Mouse (Mus musculus) retina, adult 2 months (tissue): ENCODE data around the gene BC048562.

Experiments
- DNase-seq: peaks from one replicate; pipeline ENCODE4 v3.0.0-alpha.2; 2012; ENCODE audit warnings: low read depth, low spot score

BC048562 gene

DNA sequence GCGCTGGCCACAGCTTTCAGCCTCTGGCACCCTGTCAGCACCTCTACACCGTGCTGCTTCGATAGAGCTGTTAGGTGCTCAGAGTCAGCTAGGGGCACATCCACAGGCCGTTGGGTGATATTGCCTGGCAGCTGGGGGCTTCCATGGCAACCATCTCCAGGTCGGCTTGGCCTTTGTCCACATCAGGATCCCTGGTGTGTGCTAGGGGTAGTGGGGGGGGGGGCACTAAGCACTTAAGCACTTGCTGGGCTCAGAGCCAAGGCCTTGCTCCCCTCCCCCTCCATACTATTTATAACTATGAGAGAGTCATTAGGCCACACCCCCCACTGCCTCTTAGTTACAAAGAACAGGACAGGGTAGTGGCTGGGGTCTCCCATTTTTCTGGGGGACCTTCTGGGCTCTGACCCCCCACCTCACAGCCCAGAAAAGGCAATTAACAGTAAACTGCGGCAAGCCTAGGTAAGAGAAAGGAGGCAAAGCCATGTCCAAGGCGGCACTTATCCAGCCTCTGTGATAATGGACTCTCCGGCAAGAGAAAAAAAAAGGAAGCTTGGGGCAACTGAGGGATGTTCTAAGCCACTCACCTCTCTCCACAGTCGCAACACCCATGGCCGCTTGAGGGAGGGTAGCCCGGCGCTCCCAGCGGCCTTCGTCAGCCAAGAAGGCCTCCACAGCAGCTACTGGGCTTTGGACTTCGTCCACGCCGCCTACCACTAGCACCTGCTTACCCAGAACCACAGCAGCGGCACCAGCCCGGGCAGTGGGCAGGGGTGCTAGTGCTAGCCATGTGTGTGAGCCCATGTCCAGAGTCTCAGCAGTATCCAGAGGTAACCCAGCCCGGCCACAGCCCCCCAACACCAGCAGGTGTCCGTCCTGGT is 14.2 kb downstream of the BC048562 start:
- DNase-seq: peak; percentile 72

DNA sequence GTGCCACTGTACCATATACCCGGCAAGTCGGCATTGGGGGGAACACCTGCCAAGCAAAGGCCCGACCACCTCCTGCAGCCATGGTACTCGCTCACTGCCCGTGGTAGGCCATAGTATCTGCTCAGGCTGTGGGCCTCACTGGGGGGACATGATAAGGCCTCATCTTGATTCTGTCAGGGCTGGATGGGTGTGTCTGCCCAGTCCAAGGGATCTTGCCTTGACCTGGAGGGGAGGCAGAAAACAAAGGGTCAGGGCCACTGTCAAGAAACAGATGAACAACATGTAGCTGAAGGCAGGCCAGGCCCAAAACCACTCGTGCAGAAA is 14.8 kb downstream of the BC048562 start:
- no peak for DNase-seq

- no peak for DNase-seq
Observed at GRCm38 (mm10) chr9:108451519-108452160, 15.4 kb downstream of the BC048562 start.

DNA sequence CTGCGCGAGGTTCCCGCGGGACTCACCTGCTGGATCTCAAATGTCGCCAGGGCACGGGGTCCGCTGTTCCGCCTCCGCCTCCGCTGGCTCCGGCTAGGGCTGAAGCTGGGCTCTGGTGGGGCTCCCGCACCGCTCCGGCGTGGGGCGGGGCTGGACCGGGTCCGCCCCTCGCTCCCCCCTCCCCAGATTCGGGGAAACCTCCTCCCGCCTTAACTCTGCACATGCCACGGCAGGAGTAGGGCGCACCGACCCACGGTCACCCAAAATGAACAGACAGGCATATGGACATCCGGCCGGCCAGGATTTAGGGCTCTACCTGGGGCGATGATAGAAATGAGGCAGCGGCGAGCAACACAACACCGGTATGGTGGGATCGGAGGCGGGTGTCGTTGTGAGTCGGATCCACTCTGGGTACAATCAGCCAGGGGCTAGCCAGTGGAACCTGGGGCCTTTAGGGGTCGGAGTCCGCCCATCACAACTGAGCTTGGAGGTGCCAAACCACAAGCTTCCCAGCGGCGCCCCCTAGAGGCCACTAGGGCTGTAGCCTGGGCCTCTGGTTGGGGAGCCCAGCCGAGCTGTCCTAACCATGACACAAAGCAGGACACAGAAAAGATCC is 16.1 kb downstream of the BC048562 start:
- DNase-seq: peak; percentile 78

DNA sequence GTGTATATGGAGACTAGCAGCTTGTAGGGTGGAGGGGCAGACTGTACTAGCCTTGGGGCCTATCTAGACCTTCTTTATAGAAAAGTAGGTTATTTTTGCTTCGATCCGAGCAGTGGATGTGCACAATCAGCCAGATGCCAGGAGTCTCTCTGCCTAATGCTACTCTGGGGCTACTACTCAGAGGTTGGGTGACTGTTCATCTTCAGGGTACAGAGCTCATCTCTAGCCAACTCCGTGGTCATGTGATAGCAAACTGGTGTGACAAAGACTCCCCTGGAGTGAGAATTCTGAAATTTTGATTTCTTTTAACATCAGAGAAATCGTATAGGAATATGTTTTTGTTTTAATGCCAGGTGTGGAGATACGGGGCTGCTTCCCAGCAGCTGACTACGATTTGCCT is 16.6 kb downstream of the BC048562 start:
- no peak for DNase-seq

- DNase-seq: no peak
Observed at GRCm38 (mm10) chr9:108453458-108453857, 17.2 kb downstream of the BC048562 start.

GRCm38 (mm10) chr9:108454429-108454828 is 18.1 kb downstream of the BC048562 start:
- DNase-seq: no peak

DNA sequence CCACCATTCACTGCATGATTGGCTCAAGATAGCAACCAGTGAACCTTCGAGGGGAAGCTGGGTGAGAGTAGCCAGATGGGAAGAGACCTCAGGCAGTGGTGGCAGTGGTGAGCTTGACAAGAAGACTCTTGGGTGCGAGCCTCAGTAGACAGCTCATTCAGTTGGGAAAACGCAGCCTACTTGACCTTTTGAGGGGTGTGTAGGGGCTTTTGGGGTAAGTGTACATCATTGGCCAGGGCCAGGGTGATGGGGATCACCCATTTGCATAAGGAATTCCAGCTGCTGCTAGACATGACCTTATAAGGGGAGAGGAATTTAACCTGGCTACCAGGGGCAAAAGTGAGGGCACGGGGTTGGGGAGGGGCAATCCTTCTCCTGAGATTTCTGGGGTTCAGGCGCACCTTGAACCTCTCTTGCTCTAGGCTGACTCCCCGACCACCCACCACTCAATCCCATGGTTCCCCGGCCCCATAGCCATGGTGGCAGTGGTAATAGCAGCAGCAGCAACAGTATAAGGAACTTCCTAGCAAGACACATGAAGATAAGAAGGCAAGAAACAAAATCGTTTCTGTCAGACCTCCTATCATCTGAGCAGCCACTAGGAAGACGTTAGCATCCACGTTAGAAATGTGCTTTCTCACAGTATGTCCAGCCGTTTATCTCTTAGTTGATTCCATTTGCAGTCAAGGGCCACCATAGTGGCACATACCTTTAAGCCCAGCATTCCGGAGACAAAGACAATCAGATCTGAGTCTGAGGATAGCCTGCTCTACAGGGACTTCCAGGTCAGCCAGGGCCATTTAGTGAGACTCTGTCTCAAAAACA is 19.7 kb downstream of the BC048562 start:
- no peak for DNase-seq

GRCm38 (mm10) chr9:108456953-108457352 is 20.7 kb downstream of the BC048562 start:
- no peak for DNase-seq

DNA sequence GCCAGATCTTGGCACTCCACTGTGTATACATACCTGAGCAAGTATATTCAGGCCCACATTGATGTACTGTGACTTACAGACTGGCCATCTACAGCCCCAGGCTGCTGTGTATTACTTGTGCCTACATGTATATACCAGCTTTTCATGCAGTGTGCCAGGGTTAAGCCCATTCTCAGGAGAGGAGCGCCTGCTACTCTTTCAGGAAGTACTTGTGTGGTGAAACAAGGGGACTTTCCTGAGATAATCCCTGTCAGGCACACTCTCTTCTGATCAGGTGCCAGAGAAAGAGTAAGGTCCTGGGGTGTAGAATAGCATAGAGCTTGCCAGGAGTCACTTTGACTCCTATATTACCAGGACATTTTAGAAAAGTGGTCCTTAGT is 23.6 kb downstream of the BC048562 start:
- no peak for DNase-seq

DNA sequence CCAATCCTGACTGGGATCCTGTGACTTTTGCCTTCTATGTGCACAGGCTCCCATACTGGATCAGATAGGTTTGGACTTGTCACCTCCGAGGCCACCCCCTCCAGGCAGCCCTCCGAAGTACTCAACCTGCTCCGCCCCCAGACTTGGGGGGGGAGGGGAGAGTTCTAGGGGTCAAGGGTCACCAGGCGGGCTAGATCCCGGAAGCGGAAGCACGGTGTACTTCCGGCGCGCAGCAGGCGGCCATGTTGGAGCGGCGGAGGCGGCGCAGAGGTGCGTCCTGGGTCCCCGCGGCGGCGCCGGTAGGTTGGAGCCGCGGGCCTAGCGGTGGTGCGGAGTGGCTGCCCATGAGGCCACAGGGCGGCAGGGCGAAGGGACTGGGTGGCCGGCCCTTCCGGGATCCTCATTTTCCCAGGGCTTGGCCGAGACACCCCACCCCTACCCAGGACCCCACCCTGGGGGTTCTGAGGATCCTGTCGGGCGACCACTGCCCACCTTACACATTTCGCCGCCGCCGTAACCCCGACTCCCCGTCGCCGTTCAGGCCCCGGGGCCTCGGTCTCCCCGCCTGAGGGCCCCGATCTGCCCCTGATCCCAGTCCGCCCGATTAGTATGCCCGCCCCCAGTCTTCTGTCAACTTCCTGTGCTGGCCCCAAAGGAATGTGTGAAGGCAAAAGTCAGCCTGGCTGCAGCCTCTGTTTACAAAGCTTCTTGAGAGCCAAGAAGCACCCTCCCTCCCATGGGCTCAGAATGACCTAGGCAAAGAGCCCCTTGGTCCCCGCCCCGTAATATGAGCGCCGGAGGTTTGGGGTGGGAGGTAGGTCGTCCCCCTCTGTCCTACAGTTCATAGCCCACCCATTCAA is 24.3 kb downstream of the BC048562 start, which contains the start of gene Ccdc71:
Gene Ccdc71, plus strand, starts transcription at position 209 of the 860 bp plus-strand sequence.
- peak; percentile 75 for DNase-seq

- no peak for DNase-seq
Observed at GRCm38 (mm10) chr9:108461181-108461631, 24.9 kb downstream of the BC048562 start, which contains the start of gene Klhdc8b. Gene Klhdc8b (minus strand): TSS chr9:108461581.

DNA sequence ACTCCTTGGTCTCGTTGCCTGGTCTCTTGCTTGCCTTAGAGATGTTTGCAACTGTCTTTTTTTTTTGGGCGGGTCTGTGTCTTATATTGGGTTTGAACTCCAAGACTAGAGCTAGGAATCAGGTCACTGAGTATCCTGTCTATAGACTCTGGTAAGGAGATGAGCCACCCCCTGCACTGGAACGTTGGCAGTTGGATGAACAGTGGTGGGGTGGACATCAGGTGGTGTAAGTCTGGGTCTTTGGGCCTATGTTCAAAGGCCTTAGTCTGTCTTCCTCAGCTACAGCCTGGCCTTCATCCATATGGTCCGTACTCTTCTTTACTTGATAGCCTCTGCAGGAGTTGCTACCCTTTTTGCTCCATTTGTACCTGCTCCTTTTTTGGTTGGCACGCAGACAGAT is 25.4 kb downstream of the BC048562 start:
- DNase-seq: no peak

DNA sequence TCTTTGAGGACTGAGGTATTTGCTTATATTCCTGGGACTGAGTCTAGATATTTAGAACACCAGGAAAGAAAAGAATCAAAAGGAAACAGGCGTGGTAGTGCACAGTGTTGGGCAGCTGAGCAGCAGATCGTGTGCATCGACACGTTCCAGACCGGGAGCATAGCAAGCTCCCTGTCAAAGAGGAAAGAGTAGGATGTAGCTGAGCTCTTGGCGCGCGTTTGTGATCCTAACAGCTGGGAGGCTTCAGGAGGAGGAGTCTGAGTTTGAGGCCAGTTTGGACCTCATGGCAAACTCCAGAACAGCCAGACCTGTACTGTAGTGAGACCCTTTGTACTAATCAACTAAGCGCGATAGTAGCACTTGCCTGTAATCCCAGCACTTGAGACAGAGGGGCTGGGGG is 25.9 kb downstream of the BC048562 start:
- no peak for DNase-seq

- DNase-seq: no peak
Observed at GRCm38 (mm10) chr9:108463713-108464112, 27.4 kb downstream of the BC048562 start.

GRCm38 (mm10) chr9:108466219-108466618 is 29.9 kb downstream of the BC048562 start:
- DNase-seq: no peak

DNA sequence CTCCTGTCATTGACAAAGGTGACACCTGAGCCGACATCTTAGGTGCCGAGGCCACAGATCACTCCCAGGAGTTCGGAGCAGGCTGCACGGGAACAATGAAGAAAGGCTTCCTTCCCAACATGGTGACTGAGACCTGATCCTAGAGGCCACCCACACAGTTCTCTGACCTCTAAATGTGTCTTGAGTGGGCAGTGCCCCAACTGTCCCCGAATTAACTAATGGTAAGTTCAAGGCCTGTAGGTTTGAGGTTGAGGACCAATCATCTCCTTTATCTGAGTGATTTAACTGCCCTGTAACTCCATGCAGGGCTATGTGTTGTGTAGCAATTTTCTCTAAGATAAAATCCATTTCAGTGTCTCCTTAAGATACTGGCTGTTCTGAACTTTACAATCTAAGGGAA is 33.1 kb downstream of the BC048562 start:
- no peak for DNase-seq

DNA sequence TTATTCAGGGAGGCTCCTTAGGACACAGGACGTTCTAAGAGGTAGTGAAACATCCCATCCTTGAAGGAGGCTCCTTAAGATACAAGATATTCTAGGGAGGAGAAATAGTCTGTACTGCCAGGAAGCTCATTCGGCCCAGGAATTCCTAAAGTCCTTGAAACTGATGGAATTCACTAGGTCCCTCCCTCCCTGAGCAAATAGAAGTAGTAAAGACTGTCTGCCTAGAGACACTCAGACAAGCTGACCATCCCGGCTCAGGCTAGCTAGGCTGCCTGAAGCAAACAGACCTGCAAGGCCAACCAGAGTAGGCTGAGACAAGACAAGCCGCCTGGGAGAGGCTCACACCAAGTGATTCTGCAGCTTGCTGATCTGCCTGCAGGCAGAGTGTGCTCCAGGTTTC is 33.6 kb downstream of the BC048562 start:
- DNase-seq: no peak

- no peak for DNase-seq
Observed at GRCm38 (mm10) chr9:108474528-108474927, 38.2 kb downstream of the BC048562 start.

GRCm38 (mm10) chr9:108478638-108479156 is 42.4 kb downstream of the BC048562 start:
- no peak for DNase-seq
